Mouse (Mus musculus) limb, embryonic 14.5 days (tissue): ENCODE measurements around the gene Tut7. TPM values are rescaled to one million over a fixed set of nuclear protein-coding genes. Genes with fewer than 3 reads are reported as not detected.
"Not testable (repeated sequence)": the region's sequence is repeated elsewhere in the genome, so short reads cannot be mapped to it uniquely, and the experiment has no call there.

Experiments
- ATAC-seq: fragments of 200-750 bp; cut with Nextera tagmentation; 2 replicates; pipeline ENCODE4 v1.8.0; 2017; ENCODE audit warnings: low read depth, moderate number of reproducible peaks, moderate TSS enrichment; ENCODE audit not compliant: low FRiP score
- DNase-seq: peaks from one replicate; pipeline ENCODE4 v3.0.0-alpha.2; 2015; ENCODE audit warnings: low spot score
- H3K27ac ChIP-seq: fragments of 300-500 bp; sonication (generic); replicated peaks from 2 replicates; pipeline ENCODE4 v1.5.1; 2014; ENCODE audit warnings: low read depth, mild to moderate bottlenecking, low read length, moderate library complexity, mixed read lengths
- H3K27me3 ChIP-seq: fragments of 300-500 bp; sonication (generic); 2 replicates; pipeline ENCODE4 v1.6.1; 2014; ENCODE audit warnings: low read length, mixed read lengths; ENCODE audit not compliant: control insufficient read depth, insufficient read depth
- H3K36me3 ChIP-seq: fragments of 300-500 bp; sonication (generic); 2 replicates; pipeline ENCODE4 v1.6.1; 2014; ENCODE audit warnings: mild to moderate bottlenecking, low read length, moderate library complexity, mixed read lengths; ENCODE audit not compliant: control insufficient read depth, insufficient read depth
- H3K4me1 ChIP-seq: fragments of 300-500 bp; sonication (generic); 2 replicates; pipeline ENCODE4 v1.6.1; 2014; ENCODE audit warnings: antibody characterized with exemption, low read length, mixed read lengths; ENCODE audit not compliant: control insufficient read depth, insufficient read depth
- H3K4me2 ChIP-seq: fragments of 300-500 bp; sonication (generic); replicated peaks from 2 replicates; pipeline ENCODE4 v1.6.1; 2014; ENCODE audit warnings: low read depth, mild to moderate bottlenecking, low read length, moderate library complexity; ENCODE audit not compliant: severe bottlenecking
- H3K4me3 ChIP-seq: fragments of 300-500 bp; sonication (generic); replicated peaks from 2 replicates; pipeline ENCODE4 v1.5.1; 2014; ENCODE audit warnings: low read length
- H3K9ac ChIP-seq: fragments of 300-500 bp; sonication (generic); 2 replicates; pipeline ENCODE4 v1.6.1; 2014; ENCODE audit warnings: mild to moderate bottlenecking, low read depth, low read length, moderate library complexity; ENCODE audit not compliant: severe bottlenecking
- H3K9me3 ChIP-seq: fragments of 300-500 bp; sonication (generic); 2 replicates; pipeline ENCODE4 v1.6.1; 2016; ENCODE audit warnings: low read length; ENCODE audit not compliant: control insufficient read depth
- POLR2A ChIP-seq: fragments of 200-500 bp; IDR thresholded peaks from 2 replicates; pipeline ENCODE4 v1.8.0; 2012; ENCODE audit warnings: inconsistent platforms, mild to moderate bottlenecking, moderate library complexity, borderline replicate concordance; ENCODE audit not compliant: insufficient read depth, insufficient read length; ENCODE audit errors: extremely low read depth
- WGBS: fragments of 180-500 bp; shearing (Covaris S2); extraction: QIAGEN DNeasy Blood & Tissue Kit; methylation state at CpG from one replicate; pipeline ENCODE4 v1.1.7; 2014; 5-methylcytosine and 5-hydroxymethylcytosine counted together
- polyA plus RNA-seq, 2 experiments: library from polyadenylated mRNA; depleted of rRNA in 1 of 2; stranded (reverse) in 1 of 2; unstranded in 1 of 2; fragments of >200 nt; fragmentation: Nextera tagmentation in 1 of 2; extraction: Ambion mirVana in 1 of 2; gene quantifications; 2 replicates each; pipeline versions ENCODE4 v1.2.1 to v1.2.3; 2012 to 2014

The Tut7 gene
- polyA plus RNA-seq, 2 experiments: 39.9 to 45.9 TPM

DNA sequence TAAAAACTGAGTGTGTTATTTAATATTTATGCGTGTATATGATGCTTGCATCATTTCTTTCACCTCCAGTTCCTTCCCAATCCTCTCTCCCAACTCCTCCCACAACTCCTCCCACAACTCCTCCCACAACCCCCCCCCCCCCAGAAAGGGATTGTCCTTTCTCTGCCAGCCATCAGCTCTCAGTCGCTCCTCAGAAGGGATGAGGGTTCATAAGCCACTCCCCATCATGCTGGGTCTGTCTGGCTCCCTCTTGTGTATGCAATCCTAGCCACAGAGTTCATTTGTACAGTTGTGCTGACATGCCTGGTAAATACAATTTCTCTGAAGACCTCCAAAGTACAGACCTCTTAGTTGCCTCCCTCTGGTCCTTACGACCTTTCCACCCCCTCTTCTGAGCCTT is 87.8 kb downstream of the Tut7 start:
- TF ChIP-seq POLR2A: no peak
- no peak overlapping the region for H3K9ac ChIP-seq
- DNase-seq (peak; percentile 29), ATAC-seq (peak; percentile 37; the same call in 1 of the 2 replicates)
- H3K4me1 ChIP-seq: no peaks in the 10 kb centered on the region
- no peaks in the 10 kb centered on the region for H3K27me3 ChIP-seq
- no peak overlapping the region for H3K4me2 ChIP-seq
- WGBS: 32% methylated on average over 3 of the region's 3 CpGs
- no peak overlapping the region for H3K27ac ChIP-seq
- no peaks in the 10 kb centered on the region for H3K9me3 ChIP-seq
- H3K4me3 ChIP-seq: no peak overlapping the region
- H3K36me3 ChIP-seq: no peaks in the 10 kb centered on the region

DNA sequence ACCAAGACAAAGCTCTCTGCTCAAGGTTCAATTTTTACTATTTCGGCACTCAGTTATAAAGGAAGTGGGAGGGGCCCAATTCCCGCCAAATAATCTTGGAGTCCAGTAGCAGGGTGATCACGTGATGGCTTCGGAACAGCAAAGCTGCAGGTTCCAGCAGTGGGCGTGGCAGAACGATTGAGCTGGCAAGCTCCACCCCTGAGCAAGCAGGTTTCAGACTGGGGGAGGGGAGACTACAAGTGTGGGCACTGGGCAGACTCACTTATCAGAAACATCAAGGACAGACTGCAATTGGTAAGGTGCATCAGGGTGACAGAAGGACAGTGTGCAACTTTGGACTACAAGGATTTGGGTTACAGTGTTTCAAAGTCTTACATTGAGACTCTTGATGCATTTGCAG is 88.6 kb downstream of the Tut7 start:
- H3K4me1 ChIP-seq, H3K4me2 ChIP-seq, ATAC-seq, DNase-seq, H3K27ac ChIP-seq, H3K9me3 ChIP-seq, H3K9ac ChIP-seq, H3K27me3 ChIP-seq, H3K36me3 ChIP-seq, H3K4me3 ChIP-seq: not testable (repeated sequence)
- 42% methylated on average over 6 of the region's 6 CpGs for WGBS

DNA sequence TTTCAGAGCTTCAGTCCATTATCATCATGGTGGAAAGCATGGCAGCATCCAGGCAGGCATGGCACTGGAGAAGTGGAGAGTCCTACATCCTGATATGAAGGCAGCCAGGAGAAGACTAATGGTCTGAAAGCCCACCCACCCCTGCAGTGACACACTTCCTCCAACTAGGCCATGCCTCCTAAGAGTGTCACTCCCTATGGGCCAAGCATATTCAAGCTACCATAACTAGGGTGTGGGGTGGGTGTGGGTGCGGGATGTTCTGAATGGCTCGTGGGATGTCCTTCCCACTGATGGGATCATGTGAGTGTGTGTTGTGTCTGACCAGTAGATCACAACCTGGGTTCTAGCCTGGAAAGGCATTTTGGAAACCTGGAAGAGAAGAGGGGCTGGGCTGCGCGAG is 89.0 kb downstream of the Tut7 start:
- no peaks in the 10 kb centered on the region for H3K4me1 ChIP-seq
- WGBS: 89% methylated on average over 2 of the region's 4 CpGs
- no peak overlapping the region for H3K4me2 ChIP-seq
- no peak overlapping the region for H3K9ac ChIP-seq
- no peak for ATAC-seq
- no peak for TF ChIP-seq POLR2A
- no peak for DNase-seq
- no peaks in the 10 kb centered on the region for H3K36me3 ChIP-seq
- H3K27ac ChIP-seq: no peak overlapping the region
- no peaks in the 10 kb centered on the region for H3K9me3 ChIP-seq
- no peaks in the 10 kb centered on the region for H3K27me3 ChIP-seq
- no peak overlapping the region for H3K4me3 ChIP-seq

DNA sequence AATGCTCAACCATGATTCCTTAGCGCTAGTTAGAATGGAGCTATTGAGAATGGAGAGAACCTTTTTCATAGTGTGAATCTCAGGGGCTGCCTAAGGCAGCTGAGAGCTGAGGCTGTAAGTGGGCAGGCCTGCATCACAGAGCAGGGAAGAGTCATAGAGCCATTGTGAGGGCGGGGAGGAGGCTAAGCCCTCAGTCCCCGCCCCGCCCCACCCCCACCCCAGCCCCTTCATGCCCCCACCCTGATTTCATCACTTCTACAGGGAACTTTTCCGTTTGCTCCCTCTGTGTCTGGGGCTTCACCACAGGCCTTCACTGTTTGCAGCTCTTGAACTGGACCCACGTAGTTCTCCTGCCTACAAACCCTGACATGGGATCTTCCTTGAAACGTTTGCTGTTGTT is 91.3 kb downstream of the Tut7 start, which contains the start of gene Spata31d1d:
Gene Spata31d1d, minus strand, starts transcription at position 101 of the 400 bp plus-strand sequence.
- Histone ChIP-seq H3K27me3 (no peaks in the 10 kb centered on the region), H3K4me1 (no peaks in the 10 kb centered on the region), H3K4me3 (no peak within 1 kb of the TSS), H3K9ac (no peak within 1 kb of the TSS; the same call in 1 of the 2 replicates), H3K4me2 (no peak within 1 kb of the TSS), H3K27ac (no peak within 1 kb of the TSS), H3K36me3 (no peaks in the 10 kb centered on the region), H3K9me3 (no peaks in the 10 kb centered on the region)
- TF ChIP-seq POLR2A: no peak
- 40% methylated on average over 7 of the region's 7 CpGs for WGBS
- DNase-seq: no peak
- ATAC-seq: no peak

DNA sequence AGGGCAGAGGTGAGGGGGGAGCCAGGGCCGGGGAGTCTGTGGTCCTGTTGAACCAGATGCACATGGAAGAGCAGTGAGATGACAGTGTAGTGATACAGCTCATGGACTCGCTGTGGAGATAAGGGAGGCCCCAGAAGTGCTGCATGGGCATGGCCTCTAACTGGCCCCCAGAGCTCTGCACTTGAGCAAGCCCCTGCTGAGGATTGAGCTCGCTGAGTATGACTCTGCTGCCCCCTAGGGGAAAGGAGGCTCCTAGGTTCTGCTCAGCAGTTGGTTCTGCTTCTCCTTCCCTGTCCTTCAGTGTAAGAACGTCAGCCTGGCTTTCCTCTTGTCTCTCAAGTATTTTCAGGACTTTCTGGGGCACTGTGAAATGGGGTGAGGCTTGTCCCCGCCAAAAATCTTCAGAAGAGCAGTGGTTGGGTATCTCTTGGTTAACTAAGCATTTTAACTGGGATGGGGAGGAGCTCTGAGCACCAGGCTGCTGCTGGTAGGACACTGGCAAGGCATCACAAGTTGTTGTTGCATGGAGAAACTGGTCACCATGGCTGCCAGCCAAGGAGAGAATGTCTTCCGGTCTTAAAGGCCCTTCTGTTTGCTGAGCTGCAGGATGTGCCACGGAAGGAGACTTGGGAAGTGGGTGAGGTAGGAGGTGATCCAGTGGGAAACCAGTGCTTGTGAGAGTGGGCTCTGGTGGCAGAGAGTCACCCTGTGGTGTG is 94.4 kb downstream of the Tut7 start:
- ATAC-seq (peak; percentile 76; the same call in 1 of the 2 replicates), DNase-seq (peak; percentile 85)
- Histone ChIP-seq H3K4me1 (peaks cover 5% of the 10 kb centered on the region; the same call in 1 of the 2 replicates), H3K36me3 (no peaks in the 10 kb centered on the region), H3K4me3 (no peak overlapping the region), H3K9ac (no peak overlapping the region), H3K27ac (no peak overlapping the region), H3K4me2 (no peak overlapping the region), H3K27me3 (no peaks in the 10 kb centered on the region), H3K9me3 (no peaks in the 10 kb centered on the region)
- whole genome bisulfite sequencing: 23% methylated on average over 7 of the region's 7 CpGs
- no peak for TF ChIP-seq POLR2A
